Mouse (Mus musculus): ENCODE results near the gene Myb. TPM values are rescaled to one million over a fixed set of nuclear protein-coding genes. Genes with fewer than 3 reads are reported as not detected.
A peak's percentile ranks its signal among the peaks of the same experiment; 100 is the strongest.

Myb gene
- polyA plus RNA-seq, 1 experiment from 2014 or later = 5.2 TPM

- H3K4me3 ChIP-seq = no peak overlapping the region
- 0 out of 2 replicates have a peak, but pooled peaks cover 5% of the 10 kb centered on the region for H3K27me3 ChIP-seq (ENCODE audit: low read depth, poor library complexity, severe bottlenecking)
- H3K9me3 ChIP-seq (replicated peaks) = no peaks in the 10 kb centered on the region
- no peak overlapping the region for H3K27ac ChIP-seq
- H3K4me1 ChIP-seq = peaks cover 10% of the 10 kb centered on the region; the same call in 1 of the 2 replicates
- no peak for DNase-seq (ENCODE audit: low spot score)
- no peaks in the 10 kb centered on the region for H3K36me3 ChIP-seq
- WGBS = 88% methylated on average over 7 of the region's 7 CpGs
Measured at GRCm38 (mm10) chr10:21102689-21103088, 58.1 kb downstream of the Myb start.

- Histone ChIP-seq H3K27ac (no peak overlapping the region), H3K36me3 (no peaks in the 10 kb centered on the region), H3K27me3 (ENCODE audit: low read depth, poor library complexity, severe bottlenecking) (0 out of 2 replicates have a peak, but pooled peaks cover 5% of the 10 kb centered on the region), H3K9me3 (replicated peaks) (no peaks in the 10 kb centered on the region), H3K4me3 (no peak overlapping the region), H3K4me1 (peaks cover 10% of the 10 kb centered on the region; the same call in 1 of the 2 replicates)
- no peak for DNase-seq (ENCODE audit: low spot score)
- WGBS = 32% methylated on average over 4 of the region's 4 CpGs
Measured at GRCm38 (mm10) chr10:21101948-21102347, 58.8 kb downstream of the Myb start.

GRCm38 (mm10) chr10:21100646-21101249 lies 60.0 kb downstream of the Myb start:
- H3K27me3 ChIP-seq (ENCODE audit: low read depth, poor library complexity, severe bottlenecking) = 0 out of 2 replicates have a peak, but pooled peaks cover 5% of the 10 kb centered on the region
- H3K4me3 ChIP-seq = no peak overlapping the region
- H3K9me3 ChIP-seq (replicated peaks) = no peaks in the 10 kb centered on the region
- DNase-seq (ENCODE audit: low spot score) = no peak
- WGBS = 48% methylated on average over 9 of the region's 9 CpGs
- H3K36me3 ChIP-seq = no peaks in the 10 kb centered on the region
- no peak overlapping the region for H3K27ac ChIP-seq
- H3K4me1 ChIP-seq = peaks cover 10% of the 10 kb centered on the region; the same call in 1 of the 2 replicates

GRCm38 (mm10) chr10:21099515-21099914 lies 61.3 kb downstream of the Myb start:
- no peak overlapping the region for H3K27ac ChIP-seq
- no peaks in the 10 kb centered on the region for H3K36me3 ChIP-seq
- no peak for DNase-seq (ENCODE audit: low spot score)
- H3K27me3 ChIP-seq (ENCODE audit: low read depth, poor library complexity, severe bottlenecking) = 0 out of 2 replicates have a peak, but pooled peaks cover 5% of the 10 kb centered on the region
- no peaks in the 10 kb centered on the region for H3K9me3 ChIP-seq (replicated peaks)
- 86% methylated on average over 7 of the region's 7 CpGs for WGBS
- peaks cover 10% of the 10 kb centered on the region; the same call in 1 of the 2 replicates for H3K4me1 ChIP-seq
- H3K4me3 ChIP-seq = no peak overlapping the region

GRCm38 (mm10) chr10:21095541-21095940 lies 65.2 kb downstream of the Myb start:
- WGBS = 89% methylated on average over 14 of the region's 14 CpGs
- no peaks in the 10 kb centered on the region for H3K9me3 ChIP-seq (replicated peaks)
- DNase-seq (ENCODE audit: low spot score) = no peak
- H3K27me3 ChIP-seq (ENCODE audit: low read depth, poor library complexity, severe bottlenecking) = no peaks in the 10 kb centered on the region
- H3K36me3 ChIP-seq = no peaks in the 10 kb centered on the region
- H3K4me1 ChIP-seq = peaks cover 13% of the 10 kb centered on the region
- no peak overlapping the region for H3K4me3 ChIP-seq
- H3K27ac ChIP-seq = no peak overlapping the region

GRCm38 (mm10) chr10:21094896-21095295 lies 65.9 kb downstream of the Myb start:
- H3K4me1 ChIP-seq = peaks cover 13% of the 10 kb centered on the region
- H3K4me3 ChIP-seq = no peak overlapping the region
- H3K9me3 ChIP-seq (replicated peaks) = no peaks in the 10 kb centered on the region
- WGBS = 96% methylated on average over 2 of the region's 2 CpGs
- DNase-seq (ENCODE audit: low spot score) = no peak
- H3K36me3 ChIP-seq = no peaks in the 10 kb centered on the region
- H3K27me3 ChIP-seq (ENCODE audit: low read depth, poor library complexity, severe bottlenecking) = no peaks in the 10 kb centered on the region
- H3K27ac ChIP-seq = no peak overlapping the region

- Histone ChIP-seq H3K27me3 (ENCODE audit: low read depth, poor library complexity, severe bottlenecking) (no peaks in the 10 kb centered on the region), H3K9me3 (replicated peaks) (no peaks in the 10 kb centered on the region), H3K4me1 (peaks cover 13% of the 10 kb centered on the region), H3K27ac (no peak overlapping the region), H3K4me3 (no peak overlapping the region), H3K36me3 (no peaks in the 10 kb centered on the region)
- 94% methylated on average over 5 of the region's 5 CpGs for WGBS
- DNase-seq (ENCODE audit: low spot score) = no peak
Measured at GRCm38 (mm10) chr10:21093301-21093700, 67.5 kb downstream of the Myb start.

GRCm38 (mm10) chr10:21092501-21093270 lies 68.1 kb downstream of the Myb start:
- Histone ChIP-seq H3K27ac (peak overlapping the region; percentile 5; the same call in 1 of the 2 replicates), H3K36me3 (no peaks in the 10 kb centered on the region), H3K9me3 (replicated peaks) (no peaks in the 10 kb centered on the region), H3K4me3 (no peak overlapping the region), H3K4me1 (peaks cover 13% of the 10 kb centered on the region), H3K27me3 (ENCODE audit: low read depth, poor library complexity, severe bottlenecking) (no peaks in the 10 kb centered on the region)
- WGBS = 54% methylated on average over 18 of the region's 18 CpGs
- DNase-seq (ENCODE audit: low spot score) = no peak

- Histone ChIP-seq H3K36me3 (no peaks in the 10 kb centered on the region), H3K4me3 (no peak overlapping the region), H3K27ac (no peak overlapping the region), H3K27me3 (ENCODE audit: low read depth, poor library complexity, severe bottlenecking) (no peaks in the 10 kb centered on the region), H3K4me1 (peaks cover 13% of the 10 kb centered on the region), H3K9me3 (replicated peaks) (no peaks in the 10 kb centered on the region)
- no peak for DNase-seq (ENCODE audit: low spot score)
- WGBS = 85% methylated on average over 8 of the region's 8 CpGs
Measured at GRCm38 (mm10) chr10:21090922-21091700, 69.7 kb downstream of the Myb start.

- no peak overlapping the region for H3K4me3 ChIP-seq
- DNase-seq (ENCODE audit: low spot score) = no peak
- H3K27me3 ChIP-seq (ENCODE audit: low read depth, poor library complexity, severe bottlenecking) = no peaks in the 10 kb centered on the region
- H3K27ac ChIP-seq = no peak overlapping the region
- H3K36me3 ChIP-seq = no peaks in the 10 kb centered on the region
- WGBS = 80% methylated on average over 3 of the region's 3 CpGs
- no peaks in the 10 kb centered on the region for H3K9me3 ChIP-seq (replicated peaks)
- H3K4me1 ChIP-seq = peaks cover 13% of the 10 kb centered on the region
Measured at GRCm38 (mm10) chr10:21089541-21089940, 71.2 kb downstream of the Myb start.

- Histone ChIP-seq H3K4me3 (no peak overlapping the region), H3K36me3 (no peaks in the 10 kb centered on the region), H3K4me1 (peaks cover 7% of the 10 kb centered on the region), H3K27me3 (ENCODE audit: low read depth, poor library complexity, severe bottlenecking) (no peaks in the 10 kb centered on the region), H3K27ac (no peak overlapping the region), H3K9me3 (replicated peaks) (no peaks in the 10 kb centered on the region)
- no peak for DNase-seq (ENCODE audit: low spot score)
- 86% methylated on average over 3 of the region's 3 CpGs for WGBS
Measured at GRCm38 (mm10) chr10:21087614-21088232, 73.1 kb downstream of the Myb start.

- WGBS = 80% methylated on average over 5 of the region's 5 CpGs
- Histone ChIP-seq H3K4me1 (no peaks in the 10 kb centered on the region), H3K9me3 (replicated peaks) (no peaks in the 10 kb centered on the region), H3K27ac (no peak overlapping the region), H3K4me3 (no peak overlapping the region), H3K27me3 (ENCODE audit: low read depth, poor library complexity, severe bottlenecking) (no peaks in the 10 kb centered on the region), H3K36me3 (no peaks in the 10 kb centered on the region)
- no peak for DNase-seq (ENCODE audit: low spot score)
Measured at GRCm38 (mm10) chr10:21085044-21085443, 75.7 kb downstream of the Myb start.

Measured in limb, embryonic 10.5 days (tissue).